Mouse (Mus musculus) left cerebral cortex, postnatal 14 days (tissue): ENCODE data around the gene Dcxr. TPM values are rescaled to one million over a fixed set of nuclear protein-coding genes. Genes with fewer than 3 reads are reported as not detected.
A peak's percentile ranks its signal among the peaks of the same experiment; 100 is the strongest.
"Not testable (repeated sequence)": the region's sequence is repeated elsewhere in the genome, so short reads cannot be mapped to it uniquely, and the experiment has no call there.

ENCODE experiments used
- DNase-seq, 2 experiments: peaks; one replicate each; pipeline ENCODE4 v3.0.0; 2021 to 2022; ENCODE audit warnings: low spot score in 2 of 2, mixed read lengths in 1 of 2
- intact Hi-C: fragments of 180-260 bp; cut with DNase I; formaldehyde crosslinking; loops from one replicate; pipeline ENCODE4 v1.15.1; 2025
- long read RNA-seq, 2 experiments: library from polyadenylated mRNA; stranded (forward); transcript quantifications; one replicate each; pipeline ENCODE4 v2.0.0; 2021
- total RNA-seq, 2 experiments: library from RNA; stranded (reverse); gene quantifications; 2 replicates each; pipeline ENCODE4 v1.2.3; 2021

Gene Dcxr
- 1 to 10 TPM; 5.7 to 7.8 TPM for total RNA-seq
- long read RNA-seq, experiment 1, partial matches to known transcripts, result 0 of 5 reads
- long read RNA-seq, experiment 1, other reads (novel, unspliced or antisense), result 0 of 5 reads
- long read RNA-seq, experiment 2, partial matches to known transcripts, result 0 of 1 reads
- long read RNA-seq, experiment 2, other reads (novel, unspliced or antisense), result 0 of 1 reads

- intact Hi-C loops, result no loop called here
- peak; percentile 72 to 84 for DNase-seq
Measured at GRCm38 (mm10) chr11:120727169-120727527, at the start of gene Dcxr. Gene Dcxr, minus strand, starts transcription at chr11:120727281.

GRCm38 (mm10) chr11:120775774-120776469 is 48.8 kb upstream of the Dcxr start:
- intact Hi-C loops, result loop anchor here (1.0 to 10.0 kb wide), 4 partner anchors 56 to 261 kb away; no protein-coding TSS in a partner anchor
- DNase-seq, result peak; percentile 93 to 97

GRCm38 (mm10) chr11:120773463-120774190 is 46.5 kb upstream of the Dcxr start:
- intact Hi-C loops, result loop anchor here (10.0 kb wide), 2 partner anchors 119 to 259 kb away; no protein-coding TSS in a partner anchor
- no peak for DNase-seq

- intact Hi-C loops, result loop anchor here (10.0 kb wide), 2 partner anchors 118 to 258 kb away; no protein-coding TSS in a partner anchor
- no peak for DNase-seq
Measured at GRCm38 (mm10) chr11:120772749-120773148, 45.7 kb upstream of the Dcxr start.

GRCm38 (mm10) chr11:120768206-120768605 is 41.1 kb upstream of the Dcxr start:
- no peak for DNase-seq

GRCm38 (mm10) chr11:120767023-120767422 is 39.9 kb upstream of the Dcxr start:
- DNase-seq, intact Hi-C loops: not testable (repeated sequence)

More at GRCm38 (mm10) chr11:120768206-120768605, 41.1 kb upstream of the Dcxr start:
- intact Hi-C loops, result no loop called here

- intact Hi-C loops, DNase-seq: not testable (repeated sequence)
Measured at GRCm38 (mm10) chr11:120763121-120763999, 36.3 kb upstream of the Dcxr start.

- DNase-seq, intact Hi-C loops: not testable (repeated sequence)
Measured at GRCm38 (mm10) chr11:120762672-120763041, 35.6 kb upstream of the Dcxr start, which contains the start of gene Hmga1b. Gene Hmga1b, plus strand, starts transcription at chr11:120762794.

GRCm38 (mm10) chr11:120761811-120762671 is 35.0 kb upstream of the Dcxr start:
- no peak for DNase-seq
- intact Hi-C loops, result no loop called here

GRCm38 (mm10) chr11:120760236-120760635 is 33.2 kb upstream of the Dcxr start:
- no peak for DNase-seq
- intact Hi-C loops, result no loop called here

- intact Hi-C loops, result no loop called here
- DNase-seq, result no peak
Measured at GRCm38 (mm10) chr11:120751606-120752005, 24.5 kb upstream of the Dcxr start.

GRCm38 (mm10) chr11:120749430-120749829 is 22.3 kb upstream of the Dcxr start:
- intact Hi-C loops, result no loop called here
- DNase-seq, result peak in 1 of 2 experiments; percentile 21

- DNase-seq, result no peak
- intact Hi-C loops, result no loop called here
Measured at GRCm38 (mm10) chr11:120747974-120748373, 20.9 kb upstream of the Dcxr start.

GRCm38 (mm10) chr11:120744121-120744701 is 17.1 kb upstream of the Dcxr start:
- intact Hi-C loops, result no loop called here

GRCm38 (mm10) chr11:120740981-120741380 is 13.9 kb upstream of the Dcxr start:
- DNase-seq, result no peak
- intact Hi-C loops, result no loop called here

More at GRCm38 (mm10) chr11:120744121-120744701, 17.1 kb upstream of the Dcxr start:
- DNase-seq, result no peak

- intact Hi-C loops, result no loop called here
- DNase-seq, result no peak
Measured at GRCm38 (mm10) chr11:120736424-120736823, 9.3 kb upstream of the Dcxr start.

GRCm38 (mm10) chr11:120733521-120733920 is 6.4 kb upstream of the Dcxr start:
- no peak for DNase-seq
- intact Hi-C loops, result no loop called here
